Mouse (Mus musculus) gonadal fat pad, adult 2 months (tissue): Measurements from ENCODE around the gene Gramd1a. TPM values are rescaled to one million over a fixed set of nuclear protein-coding genes. Genes with fewer than 3 reads are reported as not detected.

Experiments
- DNase-seq: peaks from one replicate; pipeline ENCODE4 v3.0.0-alpha.2; 2012; ENCODE audit warnings: low read depth
- polyA plus RNA-seq: library from polyadenylated mRNA; depleted of rRNA; stranded (reverse); fragments of >200 nt; gene quantifications from 2 replicates; pipeline ENCODE4 v1.2.3, GENCODE M21; 2012

Gene Gramd1a
- polyA plus RNA-seq, 1 experiment, result 80.0 TPM

DNA sequence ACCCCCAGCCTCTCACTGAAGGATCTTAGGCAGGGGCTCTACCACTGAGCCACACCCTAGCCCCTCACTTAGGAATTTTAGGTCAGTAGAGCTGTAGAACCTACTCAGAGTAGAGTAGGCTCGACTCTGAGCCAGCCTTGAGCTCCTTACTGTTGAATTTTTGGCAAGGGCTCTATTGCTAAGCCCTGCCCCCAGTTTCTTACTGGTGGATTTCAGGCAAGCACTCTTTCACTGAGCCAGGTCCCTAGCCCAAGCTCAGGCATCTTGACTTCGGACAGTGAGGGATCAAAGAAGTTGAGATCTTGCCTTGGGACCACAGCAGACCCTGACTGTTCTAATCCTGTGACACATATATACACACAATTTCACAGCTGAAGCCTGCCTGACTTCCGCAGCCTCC lies 32.0 kb downstream of the Gramd1a start:
- DNase-seq, result no peak

GRCm38 (mm10) chr7:31122641-31123631 lies 32.8 kb downstream of the Gramd1a start:
- no peak for DNase-seq

DNA sequence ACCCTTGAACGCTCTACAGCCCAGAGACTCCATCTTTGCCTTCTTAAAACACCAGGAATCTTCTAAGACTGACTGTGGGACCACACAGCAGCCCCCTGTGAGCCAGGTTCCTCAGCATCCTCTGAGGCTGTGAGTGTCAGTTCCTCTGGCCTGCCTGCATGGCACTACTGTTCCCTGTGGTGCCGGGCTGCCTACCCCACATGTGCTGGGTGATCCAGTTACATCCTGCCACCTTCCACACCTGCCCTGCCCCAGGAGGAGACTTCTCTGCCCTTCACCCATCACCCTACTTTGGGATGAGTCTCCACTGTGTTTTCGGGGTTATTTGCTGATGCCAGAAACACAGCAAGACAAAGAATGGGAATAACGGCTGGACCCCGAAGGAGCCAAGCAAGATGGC lies 36.1 kb downstream of the Gramd1a start:
- no peak for DNase-seq

DNA sequence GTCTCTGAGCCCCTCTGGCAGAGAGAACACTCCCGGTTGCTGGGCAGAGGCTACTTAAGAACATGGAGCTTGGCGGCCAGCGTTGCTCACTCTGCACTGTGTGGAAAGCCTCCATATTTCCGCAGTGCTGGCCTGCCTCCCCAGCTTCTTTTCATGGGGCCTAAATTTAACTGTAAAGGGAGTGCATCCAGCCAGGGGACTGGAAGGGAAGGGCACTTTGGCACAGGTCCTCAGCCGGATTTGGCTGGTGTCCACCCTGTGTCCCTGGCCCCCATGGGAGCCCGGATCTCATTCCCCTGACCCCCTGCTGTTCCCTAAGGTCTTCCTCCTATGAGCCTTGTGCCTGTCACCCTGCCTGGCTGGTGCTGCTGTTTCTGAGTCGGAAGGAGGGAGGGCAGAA lies 37.2 kb downstream of the Gramd1a start:
- no peak for DNase-seq

GRCm38 (mm10) chr7:31117465-31117864 lies 38.2 kb downstream of the Gramd1a start:
- no peak for DNase-seq

DNA sequence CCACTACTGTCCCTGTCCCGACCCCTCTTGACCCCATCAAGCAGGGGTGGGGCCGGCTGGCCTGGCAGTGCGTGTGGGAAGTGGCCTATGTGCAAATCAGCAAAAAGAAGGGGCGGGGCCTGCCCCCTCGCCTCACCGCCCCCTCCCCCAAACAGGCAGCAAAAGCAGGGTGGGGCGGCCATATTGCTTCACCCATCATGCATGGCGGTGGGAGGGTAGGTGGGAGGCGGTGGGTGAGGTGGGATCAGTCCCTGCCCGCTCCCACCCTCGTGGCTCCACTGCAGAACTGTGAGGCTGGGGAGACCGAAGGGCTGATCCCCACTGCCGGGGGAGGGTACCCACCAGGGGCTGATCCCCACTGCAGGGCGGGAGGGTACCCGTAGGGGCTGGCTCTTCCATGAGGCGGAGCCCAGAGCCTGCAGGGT lies 39.0 kb downstream of the Gramd1a start:
- no peak for DNase-seq

- DNase-seq, result no peak
These were observed 40.1 kb downstream of the Gramd1a start for GRCm38 (mm10) chr7:31115587-31116043.

- no peak for DNase-seq
These were observed 40.5 kb downstream of the Gramd1a start, which contains the start of gene Hpn for GRCm38 (mm10) chr7:31115182-31115581. Gene Hpn, minus strand, starts transcription at chr7:31115290.

DNA sequence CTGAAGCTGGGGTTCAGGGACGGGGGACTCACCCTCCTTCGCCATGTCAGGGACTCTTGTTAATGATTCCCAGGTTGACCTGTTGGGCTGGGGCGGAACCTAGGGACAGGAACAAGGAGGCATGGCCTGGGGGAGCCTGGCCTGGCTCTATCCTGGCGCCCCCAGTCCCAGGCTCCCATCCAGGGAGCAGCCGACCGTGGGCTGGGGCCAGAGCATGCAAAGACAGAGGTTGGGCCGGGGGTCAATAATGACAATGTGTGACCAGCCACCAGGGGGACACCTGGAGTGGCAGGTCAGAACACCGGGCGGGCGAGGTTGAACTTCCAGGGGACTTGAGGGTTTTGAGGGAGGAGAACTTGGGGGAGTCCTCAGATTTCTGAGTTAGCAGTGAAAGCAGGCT lies 41.0 kb downstream of the Gramd1a start:
- DNase-seq, result no peak

DNA sequence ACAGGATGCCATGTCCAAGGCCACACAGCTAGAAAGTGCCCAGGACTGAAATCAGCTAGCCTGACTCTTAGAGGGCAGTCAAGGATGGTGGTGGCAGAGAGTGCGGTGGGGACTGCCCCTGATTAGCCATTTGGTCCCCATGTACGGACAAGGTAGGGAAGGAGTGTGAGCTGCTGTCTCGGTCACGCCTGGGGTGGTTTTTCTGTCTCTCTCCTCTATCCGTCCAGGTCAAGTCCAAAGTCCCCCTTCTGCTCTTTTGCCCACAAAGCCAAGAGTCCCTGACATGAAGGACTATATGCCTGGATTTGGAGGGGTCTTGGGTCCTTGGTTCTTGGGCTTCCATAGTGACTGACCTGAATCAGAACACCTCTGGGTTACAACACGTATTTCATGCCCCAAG lies 41.9 kb downstream of the Gramd1a start:
- DNase-seq, result no peak

GRCm38 (mm10) chr7:31112036-31112435 lies 43.7 kb downstream of the Gramd1a start:
- no peak for DNase-seq

- DNase-seq, result no peak
These were observed 44.8 kb downstream of the Gramd1a start for GRCm38 (mm10) chr7:31110861-31111385.

DNA sequence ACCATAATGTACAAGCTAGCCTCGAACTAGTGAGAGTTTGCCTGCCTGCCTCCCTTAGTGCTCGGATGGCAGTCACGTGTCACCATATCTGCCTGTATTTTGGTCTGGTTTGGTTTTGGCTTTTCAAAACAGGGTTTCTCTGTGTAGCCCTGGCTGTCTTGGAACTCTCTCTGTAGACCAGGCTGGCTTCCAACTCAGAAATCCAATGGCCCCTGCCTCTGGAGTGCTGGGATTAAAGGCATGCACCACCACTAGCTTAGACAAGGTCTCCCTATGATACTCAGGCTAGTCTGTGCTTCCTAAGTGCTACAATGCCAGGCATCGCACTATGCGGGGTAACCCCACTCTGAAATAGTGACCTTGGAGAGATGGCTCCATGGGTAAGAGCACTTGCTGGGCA lies 45.9 kb downstream of the Gramd1a start:
- DNase-seq, result no peak

DNA sequence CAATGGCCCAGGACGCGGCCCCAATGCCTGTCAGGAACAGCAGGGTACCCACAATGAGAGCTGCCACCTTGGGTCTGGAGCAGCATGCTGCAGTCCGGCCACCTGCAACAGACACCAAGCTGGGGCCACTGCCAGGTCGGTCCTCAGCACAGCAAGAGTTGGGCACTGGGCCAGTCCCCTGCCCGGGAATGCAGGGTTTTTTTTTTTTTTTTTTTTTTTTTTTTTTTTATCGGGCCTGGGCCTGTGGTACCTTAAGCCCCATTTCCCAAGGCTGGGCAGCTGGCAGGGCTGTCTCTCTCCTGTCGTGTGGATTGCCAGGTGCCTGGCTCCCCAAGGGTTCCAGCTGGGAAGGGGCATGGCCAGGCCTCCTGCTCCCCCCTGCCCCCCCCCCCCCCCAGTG lies 46.6 kb downstream of the Gramd1a start:
- DNase-seq, result no peak

DNA sequence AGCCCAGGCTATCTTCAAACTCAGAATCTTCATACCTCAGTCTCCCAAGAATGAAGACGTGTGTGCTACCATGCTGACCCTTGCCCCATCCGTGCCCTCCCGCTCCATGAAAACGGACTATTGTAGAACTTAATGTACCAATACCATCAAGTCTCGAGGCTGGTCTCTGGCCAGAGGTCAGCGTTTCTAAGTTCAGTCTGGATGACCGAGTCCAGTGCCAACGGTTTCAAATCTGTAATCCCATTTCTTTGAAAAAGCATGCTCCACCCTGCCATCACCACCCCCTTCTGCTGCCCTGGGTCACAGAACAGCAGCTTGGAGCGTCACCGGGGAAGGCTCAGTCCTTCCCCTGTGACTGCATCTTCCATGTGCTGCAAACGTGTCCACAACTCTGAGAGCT lies 47.9 kb downstream of the Gramd1a start:
- no peak for DNase-seq

GRCm38 (mm10) chr7:31106166-31106565 lies 49.5 kb downstream of the Gramd1a start:
- no peak for DNase-seq

- DNase-seq, result no peak
These were observed 50.5 kb downstream of the Gramd1a start for GRCm38 (mm10) chr7:31105061-31105768.

DNA sequence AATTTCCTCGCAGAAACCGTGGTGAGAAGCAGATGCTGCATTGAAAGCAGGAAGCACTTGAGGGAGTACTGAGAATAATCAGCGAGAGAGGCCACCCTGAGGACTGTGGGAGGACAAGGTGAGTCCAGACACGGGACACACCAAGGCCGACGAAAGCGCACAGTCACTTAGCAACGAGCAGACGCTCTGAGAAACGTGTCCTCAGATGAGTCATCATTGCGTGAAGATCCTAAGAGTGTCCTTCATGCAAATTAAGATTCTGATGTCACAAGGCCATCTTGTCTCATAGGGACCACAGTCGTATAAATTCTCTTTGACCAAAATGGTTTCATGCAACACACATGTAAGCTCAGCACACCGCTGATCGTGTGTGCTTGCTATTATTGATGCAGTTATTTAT lies 54.9 kb downstream of the Gramd1a start:
- DNase-seq, result no peak

- DNase-seq, result no peak
These were observed 56.1 kb downstream of the Gramd1a start for GRCm38 (mm10) chr7:31099612-31099982.

DNA sequence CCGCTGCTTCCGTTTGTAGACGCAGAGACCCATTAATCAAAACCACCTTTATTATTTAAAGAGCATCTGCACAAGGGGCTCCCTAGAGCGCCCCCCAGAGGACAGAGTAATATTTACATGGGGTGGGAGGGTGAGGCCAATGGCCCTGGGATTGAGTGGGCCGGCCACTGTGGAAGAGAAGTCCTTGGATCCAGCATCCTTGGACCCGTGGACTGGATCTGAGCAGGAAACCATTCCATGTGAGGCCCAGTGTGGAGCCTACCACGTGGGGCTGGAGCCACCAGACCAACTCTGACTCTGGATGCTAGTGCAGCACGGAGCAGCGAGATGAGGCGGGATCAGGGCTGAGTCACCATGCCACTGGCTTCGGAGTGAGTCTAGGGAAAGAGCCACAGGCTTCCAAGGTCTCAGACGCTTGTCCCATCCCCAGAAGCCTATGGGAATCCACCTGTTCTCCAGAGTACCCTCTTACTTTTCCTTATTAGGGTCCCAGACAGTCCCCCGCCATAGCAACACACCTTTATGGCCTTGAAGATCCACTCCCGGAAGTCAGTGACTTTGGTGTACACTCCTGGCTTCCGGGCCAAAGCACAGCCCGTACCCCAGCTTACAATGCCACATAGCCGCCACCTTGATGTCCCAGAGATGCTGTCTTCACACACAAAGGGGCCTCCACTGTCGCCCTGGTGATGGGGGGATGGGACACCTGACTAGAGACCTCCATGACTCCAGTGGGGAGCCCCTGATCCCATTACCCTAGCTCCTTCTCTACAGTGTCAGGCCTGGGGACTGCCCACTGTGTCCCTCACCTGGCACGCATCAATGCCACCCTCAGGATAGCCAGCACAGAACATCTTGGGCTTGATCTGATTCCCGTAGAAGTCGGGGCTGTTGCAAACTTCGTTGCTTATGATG lies 56.7 kb downstream of the Gramd1a start:
- DNase-seq, result no peak

- no peak for DNase-seq
These were observed 58.0 kb downstream of the Gramd1a start for GRCm38 (mm10) chr7:31097583-31098248.
